Mouse (Mus musculus) forebrain, embryonic 14.5 days (tissue): ENCODE measurements around the gene Pdgfb. TPM values are rescaled to one million over a fixed set of nuclear protein-coding genes. Genes with fewer than 3 reads are reported as not detected.

ENCODE experiments used
- ATAC-seq: fragments of 200-750 bp; cut with Nextera tagmentation; 2 replicates; pipeline ENCODE4 v1.8.0; 2017; ENCODE audit warnings: mild to moderate bottlenecking, moderate library complexity
- DNase-seq: peaks from one replicate; pipeline ENCODE4 v3.0.0-alpha.2; 2015; ENCODE audit warnings: low spot score
- H3K27ac ChIP-seq: fragments of 300-500 bp; sonication (generic); 2 replicates; pipeline ENCODE4 v1.5.1; 2014; ENCODE audit warnings: low read depth, mild to moderate bottlenecking, control low read depth, low read length, moderate library complexity
- H3K27me3 ChIP-seq: fragments of 300-500 bp; sonication (generic); replicated peaks from 2 replicates; pipeline ENCODE4 v1.6.1; 2014; ENCODE audit warnings: low read length, control low read depth, mixed read lengths; ENCODE audit not compliant: control insufficient read depth, insufficient read depth
- H3K36me3 ChIP-seq: fragments of 300-500 bp; sonication (generic); 2 replicates; pipeline ENCODE4 v1.6.1; 2014; ENCODE audit warnings: low read length, control low read depth; ENCODE audit not compliant: control insufficient read depth, insufficient read depth
- H3K4me1 ChIP-seq: fragments of 300-500 bp; sonication (generic); 2 replicates; pipeline ENCODE4 v1.6.1; 2014; ENCODE audit warnings: antibody characterized with exemption, low read length, control low read depth; ENCODE audit not compliant: control insufficient read depth, insufficient read depth
- H3K4me2 ChIP-seq: fragments of 300-500 bp; sonication (generic); 2 replicates; pipeline ENCODE4 v1.6.1; 2014; ENCODE audit warnings: mild to moderate bottlenecking, control low read depth, low read length
- H3K4me3 ChIP-seq: fragments of 300-500 bp; sonication (generic); 2 replicates; pipeline ENCODE4 v1.5.1; 2014; ENCODE audit warnings: low read depth, low read length, control low read depth
- H3K9ac ChIP-seq: fragments of 300-500 bp; sonication (generic); 2 replicates; pipeline ENCODE4 v1.6.1; 2014; ENCODE audit warnings: mild to moderate bottlenecking, low read length, control low read depth, moderate library complexity
- H3K9me3 ChIP-seq: fragments of 300-500 bp; sonication (generic); replicated peaks from 2 replicates; pipeline ENCODE4 v1.6.1; 2016; ENCODE audit warnings: low read length, control low read depth, mixed read lengths; ENCODE audit not compliant: control insufficient read depth
- WGBS: fragments of 180-500 bp; shearing (Covaris S2); extraction: QIAGEN DNeasy Blood & Tissue Kit; methylation state at CpG from one replicate; pipeline ENCODE4 v1.1.7; 2014; 5-methylcytosine and 5-hydroxymethylcytosine counted together
- polyA plus RNA-seq: library from polyadenylated mRNA; unstranded; fragments of >200 nt; fragmentation: Nextera tagmentation; extraction: Ambion mirVana; gene quantifications from 2 replicates; pipeline ENCODE4 v1.2.1, GENCODE M21; 2014

The Pdgfb gene
- polyA plus RNA-seq, 1 experiment from 2014 or later: 2.7 TPM

GRCm38 (mm10) chr15:80014031-80014320 lies 801 bp downstream of the Pdgfb start:
- Histone ChIP-seq H3K4me3 (peak overlapping the region; percentile 51), H3K9ac (peak overlapping the region; percentile 71), H3K27me3 (peaks cover 48% of the 10 kb centered on the region), H3K27ac (no peak overlapping the region), H3K36me3 (no peaks in the 10 kb centered on the region), H3K9me3 (no peaks in the 10 kb centered on the region), H3K4me1 (peaks cover 14% of the 10 kb centered on the region; the same call in 1 of the 2 replicates), H3K4me2 (peak overlapping the region; percentile 96)
- no peak for DNase-seq
- ATAC-seq: no peak
- under 1% methylated on average over 32 of the region's 37 CpGs for WGBS

- peak overlapping the region; percentile 71 for H3K9ac ChIP-seq
- ATAC-seq (no peak), DNase-seq (no peak)
- no peaks in the 10 kb centered on the region for H3K36me3 ChIP-seq
- 2% methylated on average over 35 of the region's 36 CpGs for WGBS
- H3K4me2 ChIP-seq: peak overlapping the region; percentile 96
- H3K4me1 ChIP-seq: peaks cover 14% of the 10 kb centered on the region; the same call in 1 of the 2 replicates
- H3K27me3 ChIP-seq: peaks cover 48% of the 10 kb centered on the region
- peak overlapping the region; percentile 51 for H3K4me3 ChIP-seq
- no peak overlapping the region for H3K27ac ChIP-seq
- H3K9me3 ChIP-seq: no peaks in the 10 kb centered on the region
Observed at GRCm38 (mm10) chr15:80013256-80014030, 1.3 kb downstream of the Pdgfb start.

- Histone ChIP-seq H3K9me3 (no peaks in the 10 kb centered on the region), H3K4me1 (peaks cover 14% of the 10 kb centered on the region; the same call in 1 of the 2 replicates), H3K27me3 (peaks cover 48% of the 10 kb centered on the region), H3K4me3 (peak overlapping the region; percentile 51), H3K4me2 (peak overlapping the region; percentile 96), H3K27ac (peak overlapping the region; percentile 33), H3K36me3 (no peaks in the 10 kb centered on the region), H3K9ac (peak overlapping the region; percentile 71)
- under 1% methylated on average over 51 of the region's 60 CpGs for WGBS
- DNase-seq: peak; percentile 53
- peak; percentile 68 for ATAC-seq
Observed at GRCm38 (mm10) chr15:80012527-80013201, 2.1 kb downstream of the Pdgfb start.

- peak overlapping the region; percentile 51 for H3K4me3 ChIP-seq
- peak overlapping the region; percentile 71 for H3K9ac ChIP-seq
- peaks cover 48% of the 10 kb centered on the region for H3K27me3 ChIP-seq
- H3K36me3 ChIP-seq: no peaks in the 10 kb centered on the region
- DNase-seq: peak; percentile 51
- 1% methylated on average over 50 of the region's 56 CpGs for WGBS
- peaks cover 14% of the 10 kb centered on the region; the same call in 1 of the 2 replicates for H3K4me1 ChIP-seq
- peak overlapping the region; percentile 9; the same call in 1 of the 2 replicates for H3K27ac ChIP-seq
- no peaks in the 10 kb centered on the region for H3K9me3 ChIP-seq
- H3K4me2 ChIP-seq: peak overlapping the region; percentile 96
- ATAC-seq: peak; percentile 50
Observed at GRCm38 (mm10) chr15:80011778-80012526, 2.8 kb downstream of the Pdgfb start.

GRCm38 (mm10) chr15:80011194-80011593 lies 3.6 kb downstream of the Pdgfb start:
- Histone ChIP-seq H3K4me1 (peaks cover 14% of the 10 kb centered on the region; the same call in 1 of the 2 replicates), H3K4me3 (no peak overlapping the region), H3K27me3 (peaks cover 48% of the 10 kb centered on the region), H3K9me3 (no peaks in the 10 kb centered on the region), H3K27ac (no peak overlapping the region), H3K9ac (no peak overlapping the region), H3K4me2 (no peak overlapping the region), H3K36me3 (no peaks in the 10 kb centered on the region)
- WGBS: 30% methylated on average over 6 of the region's 6 CpGs
- DNase-seq: peak; percentile 23
- no peak for ATAC-seq

GRCm38 (mm10) chr15:80010182-80010558 lies 4.6 kb downstream of the Pdgfb start:
- Histone ChIP-seq H3K36me3 (no peaks in the 10 kb centered on the region), H3K27ac (no peak overlapping the region), H3K9ac (no peak overlapping the region), H3K27me3 (peaks cover 41% of the 10 kb centered on the region), H3K4me2 (0 out of 2 replicates have a peak overlapping the region, but pooled peaks have one; percentile 14), H3K4me1 (peaks cover 14% of the 10 kb centered on the region; the same call in 1 of the 2 replicates), H3K4me3 (no peak overlapping the region), H3K9me3 (no peaks in the 10 kb centered on the region)
- 31% methylated on average over 7 of the region's 7 CpGs for WGBS
- ATAC-seq (no peak), DNase-seq (peak; percentile 60)

GRCm38 (mm10) chr15:80009421-80010181 lies 5.2 kb downstream of the Pdgfb start:
- WGBS: 54% methylated on average over 12 of the region's 12 CpGs
- H3K4me3 ChIP-seq: no peak overlapping the region
- no peaks in the 10 kb centered on the region for H3K36me3 ChIP-seq
- no peaks in the 10 kb centered on the region for H3K9me3 ChIP-seq
- no peak overlapping the region for H3K9ac ChIP-seq
- ATAC-seq: no peak
- no peak overlapping the region for H3K27ac ChIP-seq
- H3K27me3 ChIP-seq: peaks cover 36% of the 10 kb centered on the region
- no peak overlapping the region for H3K4me2 ChIP-seq
- peaks cover 19% of the 10 kb centered on the region for H3K4me1 ChIP-seq
- no peak for DNase-seq

- H3K4me2 ChIP-seq: no peak overlapping the region
- H3K4me3 ChIP-seq: no peak overlapping the region
- DNase-seq (no peak), ATAC-seq (no peak)
- no peaks in the 10 kb centered on the region for H3K9me3 ChIP-seq
- peaks cover 14% of the 10 kb centered on the region for H3K4me1 ChIP-seq
- peaks cover 24% of the 10 kb centered on the region for H3K27me3 ChIP-seq
- no peak overlapping the region for H3K9ac ChIP-seq
- H3K27ac ChIP-seq: no peak overlapping the region
- 88% methylated on average over 6 of the region's 6 CpGs for WGBS
- no peaks in the 10 kb centered on the region for H3K36me3 ChIP-seq
Observed at GRCm38 (mm10) chr15:80008461-80008860, 6.3 kb downstream of the Pdgfb start.
